Comparison of ENCODE assay signal across 8 mouse cellular contexts in genomic region chr2:166650414-166650813, GRCm38 (mm10).
DNase-seq lines count a peak whose midpoint lies in the region; ATAC-seq lines count a peak whose summit lies in the region.

No protein-coding gene starts in this region.

- H3K27ac ChIP-seq in heart, embryonic 12.5 days (ENCODE audit: poor library complexity, severe bottlenecking), result 0 out of 2 replicates have a peak overlapping the region, but pooled peaks have one; percentile 16
- no peak overlapping the region; the same call in 1 of the 2 replicates for H3K27ac ChIP-seq in kidney, embryonic 14.5 days (ENCODE audit: low read depth, low read length)

- H3K9ac ChIP-seq in heart, embryonic 12.5 days, result no peak overlapping the region
- 0 out of 2 replicates have a peak overlapping the region, but pooled peaks have one; percentile 2 for H3K9ac ChIP-seq in kidney, embryonic 14.5 days (ENCODE audit: low read depth, low read length)

- H3K4me2 ChIP-seq in heart, embryonic 12.5 days, result no peak overlapping the region
- H3K4me2 ChIP-seq in kidney, embryonic 14.5 days (replicated peaks; ENCODE audit: low read depth, low read length), result no peak overlapping the region

- no peaks in the 10 kb centered on the region for H3K9me3 ChIP-seq in heart, embryonic 12.5 days (replicated peaks)
- H3K9me3 ChIP-seq in kidney, embryonic 14.5 days (ENCODE audit: control insufficient read depth, low read length), result no peaks in the 10 kb centered on the region

- no peak overlapping the region for H3K4me3 ChIP-seq in heart, embryonic 12.5 days
- no peak overlapping the region for H3K4me3 ChIP-seq in kidney, embryonic 14.5 days (ENCODE audit: low read length)

- peak; percentile 31 for DNase-seq in cerebellum, adult 9-10 months
- DNase-seq in cerebellum, adult 11 months, result no peak
- peak; percentile 79 to 87 for DNase-seq in lung, postnatal 4 days
- DNase-seq in urinary bladder, postnatal 14 days (ENCODE audit: low spot score), result no peak
- no peak for DNase-seq in urinary bladder, adult 18-20 months (ENCODE audit: low spot score in 2 of 2)

- H3K4me1 ChIP-seq in heart, embryonic 12.5 days (replicated peaks), result peaks cover 15% of the 10 kb centered on the region
- no peaks in the 10 kb centered on the region for H3K4me1 ChIP-seq in kidney, embryonic 14.5 days (ENCODE audit: control insufficient read depth, insufficient read depth, low read length)

- peak; percentile 70 for ATAC-seq in CD4-positive, CD25-positive, alpha-beta regulatory T cell, adult 4 months
- peak; percentile 46; the same call in 1 of the 2 replicates for ATAC-seq in heart, embryonic 12.5 days (ENCODE audit: insufficient number of reproducible peaks, low FRiP score)
- ATAC-seq in kidney, embryonic 14.5 days (ENCODE audit: low FRiP score, low TSS enrichment), result 0 out of 2 replicates have a peak, but pooled peaks have one; percentile 17

- H3K27me3 ChIP-seq in heart, embryonic 12.5 days (replicated peaks), result no peaks in the 10 kb centered on the region
- no peaks in the 10 kb centered on the region for H3K27me3 ChIP-seq in kidney, embryonic 14.5 days (ENCODE audit: control insufficient read depth, insufficient read depth, low read length)

- H3K36me3 ChIP-seq in heart, embryonic 12.5 days, result no peaks in the 10 kb centered on the region
- 0 out of 2 replicates have a peak, but pooled peaks cover 3% of the 10 kb centered on the region for H3K36me3 ChIP-seq in kidney, embryonic 14.5 days (ENCODE audit: control insufficient read depth, insufficient read depth, low read length)

- WGBS in heart, embryonic 12.5 days, result 60% methylated on average over 9 of the region's 9 CpGs
- WGBS in kidney, embryonic 14.5 days, result 70% methylated on average over 9 of the region's 9 CpGs

Comparison
In these comparisons a context has a peak if more than half of its experiments do, and no peak if none do; other contexts are left out.
1. DNase-seq: peak in cerebellum, adult 9-10 months (single experiment) and lung, postnatal 4 days (2 of 2); none in cerebellum, adult 11 months (single experiment), urinary bladder, postnatal 14 days (single experiment) and urinary bladder, adult 18-20 months (0 of 2).
2. ATAC-seq: peak in every context shown above with its lines; median percentile 70 in CD4-positive, CD25-positive, alpha-beta regulatory T cell, adult 4 months; 46 in heart, embryonic 12.5 days; 17 in kidney, embryonic 14.5 days.